Mouse (Mus musculus): ENCODE measurements at regions not wholly inside any gene's neighbourhood (a gene's known extent, or its start where the extent isn't known, plus 50 kb on each side); places are given as distances from the start of the nearest gene placed in this dataset.

- peak; percentile 88 for ATAC-seq
- Histone ChIP-seq H3K27ac (no peak overlapping the region), H3K27me3 (peaks cover 15% of the 10 kb centered on the region), H3K4me2 (peak overlapping the region; percentile 64), H3K9ac (peak overlapping the region; percentile 52), H3K4me1 (peaks cover 16% of the 10 kb centered on the region), H3K9me3 (replicated peaks) (no peaks in the 10 kb centered on the region), H3K36me3 (ENCODE audit: poor library complexity, severe bottlenecking) (no peaks in the 10 kb centered on the region), H3K4me3 (peak overlapping the region; percentile 34)
- WGBS = under 1% methylated on average over 10 of the region's 10 CpGs
These were observed 59.9 kb upstream of the Zfp644 start for GRCm38 (mm10) chr5:106756937-106757371.

DNA sequence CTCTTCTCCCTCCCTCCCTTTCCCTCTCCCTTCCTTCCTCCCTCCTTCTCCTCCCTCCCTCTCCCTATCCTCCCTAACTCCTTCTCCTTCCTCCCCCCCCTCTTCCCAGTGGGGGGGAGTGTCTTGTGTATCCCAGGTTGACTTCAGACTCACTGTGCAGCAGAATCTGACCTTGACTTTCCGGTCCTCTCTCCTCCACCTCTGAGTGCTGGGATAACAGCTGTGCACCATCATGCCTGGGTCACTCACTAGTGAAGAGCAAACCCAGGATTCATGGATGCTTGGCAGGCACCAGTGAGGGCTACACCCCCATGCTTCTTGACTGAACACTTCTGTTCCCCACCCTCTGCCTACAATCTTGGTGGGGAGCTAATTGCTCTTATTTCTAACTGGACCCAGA lies 56.2 kb upstream of the Zfp644 start:
- no peak for ATAC-seq
- Histone ChIP-seq H3K27me3 (peaks cover 8% of the 10 kb centered on the region), H3K27ac (no peak overlapping the region), H3K9ac (no peak overlapping the region), H3K4me2 (no peak overlapping the region), H3K4me1 (peaks cover 16% of the 10 kb centered on the region), H3K9me3 (replicated peaks) (no peaks in the 10 kb centered on the region), H3K36me3 (ENCODE audit: poor library complexity, severe bottlenecking) (no peaks in the 10 kb centered on the region), H3K4me3 (no peak overlapping the region)
- WGBS = 100% methylated on average over 1 of the region's 1 CpGs

- no peak for ATAC-seq
- H3K36me3 ChIP-seq (ENCODE audit: poor library complexity, severe bottlenecking) = no peaks in the 10 kb centered on the region
- H3K27me3 ChIP-seq = no peaks in the 10 kb centered on the region
These were observed 53.1 kb upstream of the Zfp644 start for GRCm38 (mm10) chr5:106750168-106750567.

GRCm38 (mm10) chr5:106748527-106749138 lies 51.5 kb upstream of the Zfp644 start:
- H3K9me3 ChIP-seq (replicated peaks) = no peaks in the 10 kb centered on the region
- H3K4me3 ChIP-seq = no peak overlapping the region
- no peak for ATAC-seq
- 64% methylated on average over 12 of the region's 12 CpGs for WGBS
- no peak overlapping the region for H3K9ac ChIP-seq
- no peaks in the 10 kb centered on the region for H3K36me3 ChIP-seq (ENCODE audit: poor library complexity, severe bottlenecking)
- H3K4me1 ChIP-seq = no peaks in the 10 kb centered on the region
- no peak overlapping the region for H3K27ac ChIP-seq
- no peak overlapping the region for H3K4me2 ChIP-seq
- no peaks in the 10 kb centered on the region for H3K27me3 ChIP-seq

More at GRCm38 (mm10) chr5:106750168-106750567, 53.1 kb upstream of the Zfp644 start:
- H3K4me3 ChIP-seq = no peak overlapping the region
- WGBS = 95% methylated on average over 2 of the region's 2 CpGs
- no peak overlapping the region for H3K27ac ChIP-seq
- H3K4me1 ChIP-seq = no peaks in the 10 kb centered on the region
- H3K9me3 ChIP-seq (replicated peaks) = no peaks in the 10 kb centered on the region
- no peak overlapping the region for H3K4me2 ChIP-seq
- H3K9ac ChIP-seq = no peak overlapping the region
